Mouse (Mus musculus) CH12F3 (cell line): Measurements from ENCODE around the gene Plin3.

Experiments
- in situ Hi-C: fragments of 300-500 bp; cut with MboI; formaldehyde crosslinking; loops from 2 replicates; pipeline ENCODE4 v1.14.3; 2020; ENCODE audit warnings: low sequenced_read_pairs

The Plin3 gene

DNA sequence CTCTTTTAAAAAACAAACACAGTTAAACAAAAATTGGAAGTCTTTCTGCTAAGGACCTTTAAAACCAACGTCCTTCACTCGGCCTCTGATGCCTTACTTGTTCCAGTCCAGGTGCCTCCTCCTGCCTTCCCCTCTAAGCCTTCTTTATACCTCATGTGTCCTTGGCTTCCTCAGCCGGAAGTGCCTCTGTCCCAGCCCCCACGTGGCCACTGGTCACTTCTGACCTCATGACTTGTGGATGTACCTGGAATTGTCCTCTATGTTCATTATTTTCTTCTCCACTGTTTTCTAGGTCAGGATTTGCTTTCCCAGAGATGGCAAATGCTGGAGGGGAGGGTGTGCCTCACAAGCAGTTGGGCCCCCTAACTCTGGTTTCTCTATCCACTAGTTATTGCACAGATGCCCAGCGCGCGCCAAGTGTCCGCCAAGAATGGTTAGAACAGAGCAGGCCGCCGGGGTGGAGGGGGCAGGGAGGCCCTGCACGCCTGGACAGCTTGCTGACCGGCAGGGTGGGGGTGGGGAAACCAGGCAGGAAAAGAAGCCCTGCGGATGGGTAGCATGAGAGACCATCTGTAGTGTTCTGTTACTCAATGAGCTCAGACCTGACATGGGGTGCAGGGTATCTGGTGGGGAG, 9.8 kb upstream of the Plin3 start:
- in situ Hi-C loops: no loop called here

GRCm38 (mm10) chr17:56300186-56300585, 7.5 kb upstream of the Plin3 start, which contains the start of gene Arrdc5:
Gene Arrdc5, minus strand, starts transcription at chr17:56300286.
- in situ Hi-C loops: no loop called here

DNA sequence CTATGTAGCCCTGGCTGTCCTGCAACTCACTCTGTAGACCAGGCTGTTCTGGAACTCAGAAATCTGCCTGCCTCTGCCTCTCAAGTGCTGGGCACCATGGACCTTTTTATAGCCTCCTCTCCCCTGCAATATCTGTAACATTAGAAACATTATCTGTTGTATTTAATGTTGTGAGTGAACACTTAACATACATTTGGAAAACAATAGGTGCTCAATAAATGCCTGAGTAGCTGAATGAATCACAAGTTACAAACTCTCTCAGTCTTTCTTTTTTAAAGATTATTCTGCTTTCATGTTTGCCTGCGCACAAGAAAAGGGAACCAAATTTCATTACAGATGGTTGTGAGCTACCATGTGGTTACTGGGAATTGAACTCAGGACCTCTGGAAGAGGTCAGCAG, 5.6 kb upstream of the Plin3 start:
- in situ Hi-C loops: no loop called here

GRCm38 (mm10) chr17:56296201-56296600, 3.5 kb upstream of the Plin3 start:
- in situ Hi-C loops: no loop called here

- in situ Hi-C loops: no loop called here
Measured at GRCm38 (mm10) chr17:56294241-56294640, 1.6 kb upstream of the Plin3 start.

DNA sequence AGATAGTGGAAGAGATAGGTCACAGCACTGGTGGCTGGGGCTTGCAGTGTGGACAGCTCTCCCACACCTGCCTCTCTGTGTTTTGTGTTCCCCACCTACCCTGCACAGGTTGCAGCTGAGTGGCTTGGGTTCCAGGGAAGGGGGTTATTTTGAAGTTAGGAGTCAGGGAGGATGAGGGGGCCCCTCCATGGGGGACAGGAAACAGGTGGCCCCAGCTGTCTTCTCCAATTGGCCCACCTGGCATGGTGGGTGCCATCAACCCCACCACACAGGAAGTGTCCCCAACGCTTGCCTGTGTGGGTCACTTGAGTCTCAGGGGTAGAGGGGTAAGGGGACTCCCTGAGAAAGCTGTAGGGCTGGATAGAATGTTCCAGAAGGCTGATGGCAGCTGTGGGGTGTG, 618 bp upstream of the Plin3 start:
- in situ Hi-C loops: no loop called here

DNA sequence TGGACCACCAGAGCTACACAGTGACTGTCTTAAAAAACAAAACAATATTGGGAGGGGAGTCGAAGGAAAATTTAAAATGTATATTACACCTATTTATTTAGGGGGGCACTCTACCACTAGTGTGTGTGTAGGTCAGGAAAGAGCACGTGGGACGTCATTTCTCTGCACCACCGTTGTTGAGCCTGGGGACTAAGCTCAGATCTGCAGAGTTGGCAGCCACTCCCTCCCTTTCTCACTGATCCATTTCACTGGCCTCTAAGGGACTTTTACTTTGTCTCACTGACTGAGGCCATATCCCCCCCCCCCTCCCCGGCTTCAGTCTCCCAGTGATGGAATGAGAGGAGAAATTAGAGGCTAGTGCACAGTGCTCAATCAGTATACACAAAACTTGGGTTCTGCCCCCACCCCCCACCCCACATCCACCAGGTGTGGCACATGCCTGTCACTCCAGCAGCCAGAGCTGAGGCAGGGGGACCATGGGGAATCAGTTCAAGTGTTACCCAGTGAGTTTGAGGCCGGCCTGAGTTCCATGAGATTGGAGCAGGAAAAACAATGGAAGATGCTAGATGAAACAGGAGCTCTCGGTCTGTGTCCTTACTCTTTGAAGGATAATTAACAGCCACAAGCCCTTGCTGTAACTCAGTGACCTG, 722 bp downstream of the Plin3 start:
- in situ Hi-C loops: no loop called here

GRCm38 (mm10) chr17:56291171-56291511, 1.5 kb downstream of the Plin3 start:
- in situ Hi-C loops: no loop called here

DNA sequence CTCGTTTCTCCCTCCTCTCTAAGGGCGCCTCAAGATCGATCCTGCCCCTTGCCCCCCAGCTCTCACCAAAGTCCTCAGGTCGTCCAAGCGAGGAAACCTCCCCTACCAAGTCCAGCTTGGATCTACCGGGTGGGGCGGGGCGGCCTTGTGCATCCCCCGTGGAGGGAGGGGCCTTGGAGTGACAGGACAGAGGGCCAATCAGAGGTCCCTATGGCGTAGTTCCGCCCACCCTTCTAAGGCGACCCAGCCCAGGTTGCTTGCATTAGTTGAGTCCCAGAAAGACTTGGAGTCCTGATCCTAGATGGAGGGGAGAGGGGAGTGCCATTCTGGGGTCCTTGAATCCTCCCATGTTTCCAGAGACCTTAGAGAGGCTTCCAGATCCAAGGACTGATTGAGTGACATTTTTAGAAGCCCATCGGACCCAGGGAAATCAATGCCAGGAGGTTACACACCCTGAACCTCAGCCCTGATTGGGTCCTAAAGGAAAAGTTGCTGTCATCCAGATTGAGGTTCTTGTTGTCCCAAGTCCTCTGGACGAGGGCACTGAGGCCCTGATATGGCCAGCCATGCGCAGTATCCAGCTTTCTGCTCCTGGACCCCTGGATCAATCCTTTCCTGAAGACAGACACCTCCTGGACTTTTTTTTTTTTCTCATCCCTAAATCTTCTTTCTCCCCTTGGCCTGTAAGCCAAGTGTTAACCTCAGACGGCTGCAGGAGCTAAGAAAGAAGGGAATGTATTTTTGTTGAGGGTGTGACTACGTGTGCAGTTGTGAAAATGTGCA, 2.1 kb downstream of the Plin3 start:
- in situ Hi-C loops: no loop called here

DNA sequence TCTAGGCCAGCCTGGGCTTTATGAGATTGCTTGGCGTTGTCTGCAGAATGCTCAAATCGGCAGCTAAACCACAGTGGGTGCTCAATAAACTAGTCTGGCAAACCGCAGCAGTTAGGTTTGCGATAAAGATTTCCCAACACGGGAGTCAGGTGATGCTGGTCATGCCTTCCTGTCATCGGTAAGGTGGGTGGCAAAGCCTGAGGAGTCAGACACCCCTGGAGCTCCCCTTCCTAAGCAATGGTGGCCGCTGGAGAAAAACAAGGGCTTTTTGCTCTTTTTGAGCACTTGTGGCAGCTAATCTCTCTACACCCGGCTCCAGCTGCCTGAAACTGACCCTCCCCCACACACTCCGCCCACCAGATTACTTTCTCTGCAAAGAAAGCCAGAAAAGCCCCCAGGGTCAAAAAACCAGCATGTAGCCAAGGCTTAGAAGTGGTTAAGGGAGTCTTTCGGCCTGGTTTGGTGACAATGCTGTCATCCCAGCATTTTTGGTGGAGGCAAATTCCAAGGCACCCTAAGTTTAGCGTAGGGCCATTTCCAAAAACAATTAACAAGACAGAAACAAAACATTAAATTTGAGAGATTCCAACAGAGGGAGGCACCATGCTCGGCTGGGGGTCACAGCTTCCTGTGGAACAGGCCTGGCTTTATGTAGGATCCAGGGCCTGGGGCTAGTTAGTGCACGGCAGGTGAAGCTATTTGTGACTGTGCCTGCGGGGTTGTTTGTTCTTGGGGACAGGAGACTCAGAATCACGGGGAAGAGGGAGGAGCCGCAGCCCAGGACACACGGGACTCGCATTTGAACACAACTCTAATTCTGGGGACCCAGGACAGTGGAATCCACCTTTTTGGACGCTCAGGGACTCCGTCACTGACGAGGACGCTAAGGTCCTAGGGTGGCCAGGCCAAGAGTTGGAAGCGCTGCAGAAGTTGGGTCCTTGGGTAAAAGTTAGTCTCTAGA, 3.0 kb downstream of the Plin3 start:
- in situ Hi-C loops: no loop called here

- in situ Hi-C loops: no loop called here
Measured at GRCm38 (mm10) chr17:56288866-56289265, 3.8 kb downstream of the Plin3 start.

DNA sequence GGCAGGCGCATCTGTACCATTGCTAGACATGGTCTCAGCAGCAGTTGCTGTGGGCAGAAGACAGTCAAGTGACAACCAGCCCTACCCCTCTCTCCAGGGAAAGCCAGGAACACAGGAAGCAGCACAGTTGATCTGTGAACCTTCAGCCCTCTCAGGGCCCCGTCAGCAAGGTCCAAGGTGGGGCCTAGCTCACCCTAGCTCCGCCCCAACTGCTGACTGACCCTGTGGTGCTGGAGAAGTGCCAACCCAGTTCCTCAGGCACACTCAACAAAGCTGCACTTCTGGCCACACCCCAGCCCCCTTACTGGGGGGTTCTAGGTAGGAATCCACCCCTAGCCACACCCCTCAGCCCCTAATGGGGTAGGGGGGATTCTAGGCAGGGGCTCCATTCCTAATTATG, 4.8 kb downstream of the Plin3 start:
- in situ Hi-C loops: no loop called here

DNA sequence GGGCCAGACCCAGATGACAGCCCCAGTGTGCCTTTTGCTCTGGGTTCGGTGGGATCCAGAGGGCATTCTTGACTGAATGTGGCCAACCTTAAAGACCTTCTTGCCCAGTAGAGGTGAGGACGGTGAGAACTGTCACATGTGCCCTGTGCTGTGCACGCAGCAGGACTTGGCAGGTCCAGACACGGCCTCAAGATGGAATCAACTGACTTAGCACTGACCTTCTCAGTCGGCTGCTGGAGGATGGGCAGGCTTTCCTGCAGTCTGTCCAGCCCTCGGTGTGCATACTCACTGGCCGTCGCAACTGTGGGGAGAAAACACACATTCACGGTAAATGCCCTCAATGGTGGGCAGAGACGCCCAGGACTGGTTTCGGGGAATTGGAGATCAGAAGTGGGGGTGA, 6.7 kb downstream of the Plin3 start:
- in situ Hi-C loops: no loop called here

- in situ Hi-C loops: no loop called here
Measured at GRCm38 (mm10) chr17:56283316-56283715, 9.4 kb downstream of the Plin3 start.

GRCm38 (mm10) chr17:56282802-56283201, 9.9 kb downstream of the Plin3 start:
- in situ Hi-C loops: no loop called here

DNA sequence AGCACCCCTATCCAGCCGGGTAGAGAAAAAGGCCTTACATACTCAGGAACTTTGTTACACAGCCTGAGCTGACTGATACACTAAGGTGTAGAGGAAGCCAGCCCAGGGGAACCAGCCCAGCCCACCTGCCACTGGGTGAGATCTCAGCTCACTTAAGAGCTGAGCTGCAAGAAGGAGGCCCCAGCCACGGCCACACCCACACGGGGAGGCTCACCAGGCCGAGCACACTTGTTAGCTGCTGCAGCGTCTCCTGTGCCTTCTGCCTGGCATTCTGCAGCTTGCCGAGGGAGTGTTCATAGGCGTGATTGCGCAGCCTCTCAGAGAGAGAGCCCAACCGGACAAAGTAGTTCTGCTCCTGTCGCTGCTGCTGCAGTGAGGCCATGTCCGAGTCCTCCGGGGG, 11.5 kb downstream of the Plin3 start:
- in situ Hi-C loops: no loop called here

DNA sequence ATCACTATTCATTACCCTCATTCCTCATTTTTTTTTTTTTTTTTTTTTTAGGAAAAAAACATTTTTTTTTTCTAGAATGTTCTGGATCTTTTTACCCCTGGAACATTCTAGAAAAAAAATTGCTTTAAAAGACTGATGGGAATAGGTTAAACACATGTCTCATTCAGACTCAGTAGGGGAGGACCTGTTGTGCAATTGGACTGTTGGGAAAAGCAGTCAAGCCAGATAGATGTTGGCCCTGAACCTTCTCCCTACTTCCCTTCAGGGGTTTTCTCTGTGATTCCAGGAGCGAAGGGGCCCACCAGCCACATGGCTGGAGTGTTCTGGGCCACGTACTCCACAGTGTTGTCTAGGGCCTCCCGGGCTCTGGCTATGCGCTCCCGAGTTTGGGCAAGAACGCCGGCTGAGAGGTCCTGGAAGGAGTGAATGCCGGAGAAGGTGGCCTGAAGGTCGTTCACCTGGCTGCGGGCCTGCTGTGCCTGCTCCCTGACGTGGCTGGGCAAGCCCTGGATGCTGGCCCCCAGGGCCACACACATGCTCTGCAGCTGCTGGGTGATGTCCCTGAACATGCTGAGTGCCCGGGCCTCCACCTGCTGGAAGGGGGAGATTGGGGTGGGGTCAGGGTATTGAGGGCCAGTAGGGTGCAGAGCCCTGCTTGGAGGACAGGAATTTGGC, 13.1 kb downstream of the Plin3 start:
- in situ Hi-C loops: no loop called here

DNA sequence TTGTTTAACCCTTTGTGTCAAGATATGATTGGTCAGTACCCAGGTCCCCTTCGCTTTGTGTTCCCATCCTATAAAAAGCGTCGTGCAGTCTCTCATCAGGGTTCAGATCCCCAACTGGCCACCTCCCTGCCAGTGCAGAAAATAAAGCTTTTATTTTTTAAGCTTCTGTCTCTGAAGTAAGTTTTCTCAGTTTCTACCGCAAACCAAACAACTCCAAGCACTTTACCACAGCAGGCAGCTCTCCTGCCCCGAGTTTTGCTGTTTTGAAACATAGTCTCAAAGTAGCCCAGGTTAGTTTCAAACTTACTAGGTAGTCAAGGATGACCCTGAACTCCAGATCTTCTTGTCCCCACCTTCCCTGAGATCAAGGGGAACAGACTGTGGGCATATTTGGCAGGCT, 14.3 kb downstream of the Plin3 start:
- in situ Hi-C loops: no loop called here

- in situ Hi-C loops: no loop called here
Measured at GRCm38 (mm10) chr17:56277567-56277893, 15.1 kb downstream of the Plin3 start.

- in situ Hi-C loops: no loop called here
Measured at GRCm38 (mm10) chr17:56276643-56277566, 15.8 kb downstream of the Plin3 start, which contains the start of gene Ticam1. Gene Ticam1, minus strand, starts transcription at chr17:56276786.
